Mouse (Mus musculus): Measurements from ENCODE around the gene Btbd9. TPM values are rescaled to one million over a fixed set of nuclear protein-coding genes. Genes with fewer than 3 reads are reported as not detected.
A peak's percentile ranks its signal among the peaks of the same experiment; 100 is the strongest.

Gene Btbd9
- total and polyA plus RNA-seq, 2 experiments from 2014 or later, result 30.3 to 31.0 TPM

GRCm38 (mm10) chr17:30490086-30490485 is 86.2 kb downstream of the Btbd9 start:
- no peak for TF ChIP-seq EP300 (IDR thresholded peaks at IDR 0.05; ENCODE audit: low read depth)
- TF ChIP-seq CTCF (IDR thresholded peaks at IDR 0.05; ENCODE audit: low read depth), result no peak

DNA sequence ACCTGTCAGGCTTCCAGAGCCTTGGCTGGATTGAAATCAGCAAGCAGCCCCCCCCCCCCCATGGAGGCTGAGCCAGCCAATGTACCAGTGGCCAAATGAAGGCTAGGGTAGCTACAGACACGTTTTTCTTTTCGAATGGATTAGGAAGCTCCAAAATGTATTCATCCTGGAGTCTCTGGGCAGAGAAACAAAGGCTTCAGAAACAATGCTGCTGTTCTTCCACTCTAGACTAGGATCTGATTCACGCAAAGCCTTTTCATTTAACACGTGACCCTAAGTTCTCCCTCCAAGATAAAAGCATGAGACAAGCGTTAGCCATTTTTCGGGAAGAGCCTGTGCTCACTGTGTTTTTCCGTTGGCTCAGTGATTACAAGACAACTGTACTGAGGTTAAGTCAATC is 86.7 kb downstream of the Btbd9 start:
- 66% methylated on average over 7 of the region's 7 CpGs for WGBS
- H3K4me3 ChIP-seq (ENCODE audit: low read depth, low read length), result no peak overlapping the region
- ATAC-seq (ENCODE audit: insufficient read depth, low read depth), result no peak
- DNase-seq (ENCODE audit: low spot score), result no peak
- H3K27me3 ChIP-seq (ENCODE audit: control insufficient read depth, insufficient read depth, low read length), result no peaks in the 10 kb centered on the region
- H3K4me2 ChIP-seq (ENCODE audit: low read depth, low read length), result no peak overlapping the region
- TF ChIP-seq EP300 (IDR thresholded peaks at IDR 0.05; ENCODE audit: low read depth) (no peak), CTCF (IDR thresholded peaks at IDR 0.05; ENCODE audit: low read depth) (no peak)
- no peak overlapping the region for H3K27ac ChIP-seq (ENCODE audit: low read depth)
- no peak overlapping the region for H3K9ac ChIP-seq (replicated peaks; ENCODE audit: low read depth, low read length)
- peaks cover 13% of the 10 kb centered on the region for H3K4me1 ChIP-seq (ENCODE audit: control insufficient read depth, insufficient read depth)
- no peaks in the 10 kb centered on the region for H3K9me3 ChIP-seq (replicated peaks; ENCODE audit: control insufficient read depth, low read length)
- H3K36me3 ChIP-seq (replicated peaks; ENCODE audit: control insufficient read depth, insufficient read depth, low read length), result no peaks in the 10 kb centered on the region

More at GRCm38 (mm10) chr17:30490086-30490485, 86.2 kb downstream of the Btbd9 start:
- peaks cover 9% of the 10 kb centered on the region for H3K4me1 ChIP-seq (ENCODE audit: control insufficient read depth, insufficient read depth)
- DNase-seq (ENCODE audit: low spot score), result no peak
- H3K27ac ChIP-seq (ENCODE audit: low read depth), result no peak overlapping the region
- no peak overlapping the region for H3K4me3 ChIP-seq (ENCODE audit: low read depth, low read length)
- no peaks in the 10 kb centered on the region for H3K27me3 ChIP-seq (ENCODE audit: control insufficient read depth, insufficient read depth, low read length)
- no peaks in the 10 kb centered on the region for H3K9me3 ChIP-seq (replicated peaks; ENCODE audit: control insufficient read depth, low read length)
- WGBS, result 88% methylated on average over 5 of the region's 5 CpGs
- no peak overlapping the region for H3K9ac ChIP-seq (replicated peaks; ENCODE audit: low read depth, low read length)
- no peak for ATAC-seq (ENCODE audit: insufficient read depth, low read depth)
- H3K36me3 ChIP-seq (replicated peaks; ENCODE audit: control insufficient read depth, insufficient read depth, low read length), result no peaks in the 10 kb centered on the region
- no peak overlapping the region for H3K4me2 ChIP-seq (ENCODE audit: low read depth, low read length)

GRCm38 (mm10) chr17:30487695-30488094 is 88.6 kb downstream of the Btbd9 start:
- H3K4me2 ChIP-seq (ENCODE audit: low read depth, low read length), result no peak overlapping the region
- no peaks in the 10 kb centered on the region for H3K27me3 ChIP-seq (ENCODE audit: control insufficient read depth, insufficient read depth, low read length)
- no peak overlapping the region for H3K9ac ChIP-seq (replicated peaks; ENCODE audit: low read depth, low read length)
- H3K36me3 ChIP-seq (replicated peaks; ENCODE audit: control insufficient read depth, insufficient read depth, low read length), result no peaks in the 10 kb centered on the region
- H3K4me3 ChIP-seq (ENCODE audit: low read depth, low read length), result no peak overlapping the region
- H3K4me1 ChIP-seq (ENCODE audit: control insufficient read depth, insufficient read depth), result peaks cover 19% of the 10 kb centered on the region
- H3K27ac ChIP-seq (ENCODE audit: low read depth), result no peak overlapping the region
- TF ChIP-seq EP300 (IDR thresholded peaks at IDR 0.05; ENCODE audit: low read depth) (no peak), CTCF (IDR thresholded peaks at IDR 0.05; ENCODE audit: low read depth) (no peak)
- no peak for DNase-seq (ENCODE audit: low spot score)
- H3K9me3 ChIP-seq (replicated peaks; ENCODE audit: control insufficient read depth, low read length), result no peaks in the 10 kb centered on the region
- 73% methylated on average over 5 of the region's 5 CpGs for WGBS
- no peak for ATAC-seq (ENCODE audit: insufficient read depth, low read depth)

- WGBS, result 77% methylated on average over 4 of the region's 4 CpGs
- H3K4me1 ChIP-seq (ENCODE audit: control insufficient read depth, insufficient read depth), result peaks cover 19% of the 10 kb centered on the region
Observed at GRCm38 (mm10) chr17:30485067-30485854, 91.0 kb downstream of the Btbd9 start.

GRCm38 (mm10) chr17:30484446-30485066 is 91.7 kb downstream of the Btbd9 start:
- ATAC-seq (ENCODE audit: insufficient read depth, low read depth) (peak; percentile 91), DNase-seq (ENCODE audit: low spot score) (peak; percentile 71)
- Histone ChIP-seq H3K27ac (ENCODE audit: low read depth) (peak overlapping the region; percentile 62), H3K9ac (replicated peaks; ENCODE audit: low read depth, low read length) (0 out of 2 replicates have a peak overlapping the region, but pooled peaks have one; percentile 5), H3K27me3 (ENCODE audit: control insufficient read depth, insufficient read depth, low read length) (no peaks in the 10 kb centered on the region), H3K9me3 (replicated peaks; ENCODE audit: control insufficient read depth, low read length) (no peaks in the 10 kb centered on the region), H3K4me2 (ENCODE audit: low read depth, low read length) (no peak overlapping the region), H3K4me3 (ENCODE audit: low read depth, low read length) (no peak overlapping the region), H3K4me1 (ENCODE audit: control insufficient read depth, insufficient read depth) (peaks cover 19% of the 10 kb centered on the region), H3K36me3 (replicated peaks; ENCODE audit: control insufficient read depth, insufficient read depth, low read length) (0 out of 2 replicates have a peak, but pooled peaks cover 2% of the 10 kb centered on the region)
- 45% methylated on average over 1 of the region's 1 CpGs for WGBS
- peak; percentile 14; the same call in 1 of the 2 replicates for TF ChIP-seq CTCF (IDR thresholded peaks at IDR 0.05; ENCODE audit: low read depth)
- peak; percentile 80 for TF ChIP-seq EP300 (IDR thresholded peaks at IDR 0.05; ENCODE audit: low read depth)

More at GRCm38 (mm10) chr17:30485067-30485854, 91.0 kb downstream of the Btbd9 start:
- DNase-seq (ENCODE audit: low spot score), result no peak
- peak; percentile 49; the same call in 1 of the 2 replicates for ATAC-seq (ENCODE audit: insufficient read depth, low read depth)
- 0 out of 2 replicates have a peak overlapping the region, but pooled peaks have one; percentile 5 for H3K9ac ChIP-seq (replicated peaks; ENCODE audit: low read depth, low read length)
- H3K4me3 ChIP-seq (ENCODE audit: low read depth, low read length), result no peak overlapping the region
- no peaks in the 10 kb centered on the region for H3K9me3 ChIP-seq (replicated peaks; ENCODE audit: control insufficient read depth, low read length)
- TF ChIP-seq CTCF (IDR thresholded peaks at IDR 0.05; ENCODE audit: low read depth) (no peak; the same call in 1 of the 2 replicates), EP300 (IDR thresholded peaks at IDR 0.05; ENCODE audit: low read depth) (no peak)
- peak overlapping the region; percentile 62 for H3K27ac ChIP-seq (ENCODE audit: low read depth)
- 0 out of 2 replicates have a peak, but pooled peaks cover 2% of the 10 kb centered on the region for H3K36me3 ChIP-seq (replicated peaks; ENCODE audit: control insufficient read depth, insufficient read depth, low read length)
- H3K27me3 ChIP-seq (ENCODE audit: control insufficient read depth, insufficient read depth, low read length), result no peaks in the 10 kb centered on the region
- no peak overlapping the region for H3K4me2 ChIP-seq (ENCODE audit: low read depth, low read length)

Data from heart, postnatal 0 days (tissue).